Comparison of ENCODE assay signal across 10 mouse cellular contexts in genomic region chr1:125910211-125910870, GRCm38 (mm10). TPM values are rescaled to one million over a fixed set of nuclear protein-coding genes. Genes with fewer than 3 reads are reported as not detected.
DNase-seq lines count a peak whose midpoint lies in the region; ATAC-seq and TF ChIP-seq lines count a peak whose summit lies in the region.
"Had no signal": no experiment of that assay in that cellular context is flagged by ENCODE, and none has a peak within 500 bp of the region (broad histone marks: within the 10 kb centered on the region; RNA-seq: fewer than 3 reads in every experiment).

No protein-coding gene starts in this region.

- peak overlapping the region; percentile 57; the same call in 1 of the 2 replicates for H3K9ac ChIP-seq in limb, embryonic 14.5 days (ENCODE audit: low read depth, low read length, severe bottlenecking)
- no peak overlapping the region for H3K9ac ChIP-seq in stomach, embryonic 14.5 days (replicated peaks; ENCODE audit: low read depth, low read length)

- TF ChIP-seq POLR2A in limb, embryonic 14.5 days (IDR thresholded peaks at IDR 0.05; ENCODE audit: borderline replicate concordance, extremely low read depth, insufficient read depth, insufficient read length), result no peak
- TF ChIP-seq POLR2A in thymus, adult 2 months (IDR thresholded peaks at IDR 0.05; ENCODE audit: control insufficient read depth, extremely low read depth, insufficient read depth, low read length, poor library complexity), result no peak

- intact Hi-C loops in gastrocnemius, postnatal 14 days (cut with DNase I; ENCODE audit: low total_unique reads), result no loop called here

- peak overlapping the region; percentile 53 for H3K4me3 ChIP-seq in limb, embryonic 14.5 days (replicated peaks; ENCODE audit: low read length)
- H3K4me3 ChIP-seq in stomach, embryonic 14.5 days (ENCODE audit: low read depth, low read length), result peak overlapping the region; percentile 37; the same call in 1 of the 2 replicates
- H3K4me3 ChIP-seq in thymus, adult 2 months (ENCODE audit: control insufficient read depth, insufficient read depth, low read length), result no peak overlapping the region
- H3K4me3 ChIP-seq: erythroblast, embryonic 14.5 days had no signal

- peak overlapping the region; percentile 97 for H3K4me2 ChIP-seq in limb, embryonic 14.5 days (replicated peaks; ENCODE audit: low read depth, low read length, severe bottlenecking)
- H3K4me2 ChIP-seq in stomach, embryonic 14.5 days (replicated peaks; ENCODE audit: low read depth, low read length), result peak overlapping the region; percentile 98

- H3K27ac ChIP-seq in limb, embryonic 14.5 days (replicated peaks; ENCODE audit: low read depth, low read length), result no peak overlapping the region
- H3K27ac ChIP-seq in stomach, embryonic 14.5 days (ENCODE audit: low read length), result no peak overlapping the region
- no peak overlapping the region for H3K27ac ChIP-seq in thymus, adult 2 months (ENCODE audit: control insufficient read depth, insufficient read depth, low read length)

- ATAC-seq in limb, embryonic 14.5 days (ENCODE audit: low FRiP score, low read depth), result peak; percentile 25; the same call in 1 of the 2 replicates
- peak; percentile 44 for ATAC-seq in stomach, embryonic 14.5 days (ENCODE audit: insufficient number of reproducible peaks, insufficient read depth, low FRiP score, low read depth)

- peak; percentile 9 for DNase-seq in gastrocnemius, postnatal 14 days
- no peak for DNase-seq in gastrocnemius, postnatal 10 days
- peak; percentile 49 for DNase-seq in thymus, postnatal 4 days
- DNase-seq in thymus, adult 18-20 months, result no peak
- DNase-seq in heart, postnatal 4 days, result peak; percentile 34
- peak; percentile 54 for DNase-seq in limb, embryonic 14.5 days (ENCODE audit: low spot score)
- no peak for DNase-seq in thymus, adult 2 months

- peaks cover 21% of the 10 kb centered on the region; the same call in 1 of the 2 replicates for H3K27me3 ChIP-seq in limb, embryonic 14.5 days (ENCODE audit: control insufficient read depth, insufficient read depth, low read length)
- peaks cover 19% of the 10 kb centered on the region for H3K27me3 ChIP-seq in stomach, embryonic 14.5 days (ENCODE audit: control insufficient read depth, insufficient read depth, low read length)
- H3K27me3 ChIP-seq in thymus, adult 2 months (ENCODE audit: control insufficient read depth, insufficient read depth, low read length), result peaks cover 2% of the 10 kb centered on the region; the same call in 1 of the 2 replicates

- TF ChIP-seq CTCF in thymus, adult 2 months (IDR thresholded peaks at IDR 0.05; ENCODE audit: borderline replicate concordance, control insufficient read depth, extremely low read depth, insufficient read depth, low read length, poor library complexity), result no peak

- H3K4me1 ChIP-seq in limb, embryonic 14.5 days (ENCODE audit: control insufficient read depth, insufficient read depth, low read length), result peaks cover 23% of the 10 kb centered on the region
- peaks cover 15% of the 10 kb centered on the region; the same call in 1 of the 2 replicates for H3K4me1 ChIP-seq in stomach, embryonic 14.5 days (ENCODE audit: control insufficient read depth, insufficient read depth, low read length)
- H3K4me1 ChIP-seq in thymus, adult 2 months (replicated peaks; ENCODE audit: control insufficient read depth, insufficient read depth, low read length), result no peaks in the 10 kb centered on the region

- H3K9me3 ChIP-seq in limb, embryonic 14.5 days (ENCODE audit: control insufficient read depth, low read length), result no peaks in the 10 kb centered on the region
- H3K9me3 ChIP-seq in stomach, embryonic 14.5 days (ENCODE audit: control insufficient read depth, low read depth, low read length), result no peaks in the 10 kb centered on the region

- no peaks in the 10 kb centered on the region for H3K36me3 ChIP-seq in limb, embryonic 14.5 days (ENCODE audit: control insufficient read depth, insufficient read depth, low read length)
- no peaks in the 10 kb centered on the region for H3K36me3 ChIP-seq in stomach, embryonic 14.5 days (ENCODE audit: control insufficient read depth, insufficient read depth, low read length)
- no peaks in the 10 kb centered on the region for H3K36me3 ChIP-seq in thymus, adult 2 months (ENCODE audit: control insufficient read depth, insufficient read depth, low read length)

- 3% methylated on average over 14 of the region's 14 CpGs for WGBS in limb, embryonic 14.5 days
- 7% methylated on average over 14 of the region's 14 CpGs for WGBS in stomach, embryonic 14.5 days
- 22% methylated on average over 14 of the region's 14 CpGs for WGBS in thymus, adult 2 months

RNA-seq across cellular contexts. Expression of gene Lypd1, which starts 2.6 kb away (rescaled TPM):
- total RNA-seq in gastrocnemius, postnatal 14 days (2021), result under 1 TPM; 0.24 to 0.45 TPM
- total RNA-seq in gastrocnemius, postnatal 10 days (2021), result under 1 TPM; 0.28 to 0.41 TPM
- total RNA-seq in heart, postnatal 4 days (2021), result 1 to 10 TPM in 1 of 2 experiments, under 1 TPM in 1; 0.81 to 1.1 TPM
- polyA plus RNA-seq in limb, embryonic 14.5 days (2012; rRNA removed), result 11.4 and 13.6 TPM in 2 replicates
- 9.6 and 13.2 TPM in 2 replicates for polyA plus RNA-seq in limb, embryonic 14.5 days (2014; fragmentation: Nextera tagmentation; extraction: Ambion mirVana)
- 1.5 and 2.8 TPM in 2 replicates for polyA plus RNA-seq in stomach, embryonic 14.5 days (2014; fragmentation: Nextera tagmentation; extraction: Ambion mirVana)
- 2.6 and 4.8 TPM in 2 replicates for polyA plus RNA-seq in thymus, adult 2 months (2012; rRNA removed)
- total RNA-seq: neutrophil, adult 5-6 weeks had no signal
- polyA plus RNA-seq: erythroblast, embryonic 14.5 days had no signal

Comparison
In these comparisons a context has a peak if more than half of its experiments do, and no peak if none do; other contexts are left out.
1. DNase-seq: peak in gastrocnemius, postnatal 14 days (single experiment), thymus, postnatal 4 days (single experiment), heart, postnatal 4 days (single experiment) and limb, embryonic 14.5 days (single experiment); none in gastrocnemius, postnatal 10 days (single experiment), thymus, adult 18-20 months (0 of 2) and thymus, adult 2 months (single experiment).